Comparison of ENCODE assay signal across 22 mouse cellular contexts in genomic region chr1:170665200-170665599, GRCm38 (mm10). TPM values are rescaled to one million over a fixed set of nuclear protein-coding genes. Genes with fewer than 3 reads are reported as not detected.
DNase-seq lines count a peak whose midpoint lies in the region; ATAC-seq and TF ChIP-seq lines count a peak whose summit lies in the region.
"Had no signal": no experiment of that assay in that cellular context is flagged by ENCODE, and none has a peak within 500 bp of the region (broad histone marks: within the 10 kb centered on the region; RNA-seq: fewer than 3 reads in every experiment).

No protein-coding gene starts in this region.

- peaks cover 29% of the 10 kb centered on the region for H3K36me3 ChIP-seq in limb, embryonic 15.5 days
- H3K36me3 ChIP-seq in limb, embryonic 10.5 days, result peaks cover 17% of the 10 kb centered on the region
- H3K36me3 ChIP-seq: liver, embryonic 13.5 days had no signal

- H3K27ac ChIP-seq in gastrocnemius, adult 2 months, result peak overlapping the region; percentile 28
- H3K27ac ChIP-seq in limb, embryonic 15.5 days, result 0 out of 2 replicates have a peak overlapping the region, but pooled peaks have one; percentile 40
- H3K27ac ChIP-seq in limb, embryonic 10.5 days, result no peak overlapping the region
- H3K27ac ChIP-seq: forebrain, embryonic 13.5 days; heart, embryonic 13.5 days; limb, embryonic 12.5 days; liver, embryonic 13.5 days; lung, embryonic 15.5 days; neural tube, embryonic 12.5 days had no signal

- H3K4me3 ChIP-seq in gastrocnemius, adult 2 months, result no peak overlapping the region
- no peak overlapping the region for H3K4me3 ChIP-seq in limb, embryonic 15.5 days
- no peak overlapping the region for H3K4me3 ChIP-seq in limb, embryonic 10.5 days
- H3K4me3 ChIP-seq: forebrain, embryonic 13.5 days; heart, embryonic 13.5 days; limb, embryonic 12.5 days; liver, embryonic 13.5 days; lung, embryonic 15.5 days; neural tube, embryonic 12.5 days had no signal

- no peak for ATAC-seq in limb, embryonic 15.5 days (ENCODE audit: insufficient number of reproducible peaks, low FRiP score, low TSS enrichment, low read depth)
- peak; percentile 40 for ATAC-seq in Patski
- ATAC-seq in inflammation-experienced regulatory T-cells, adult 6 months, result no peak
- ATAC-seq: activated CD4-positive, CD25-positive, alpha-beta regulatory T cell, adult 4 months; forebrain, embryonic 13.5 days had no signal

- no peak overlapping the region for H3K4me2 ChIP-seq in limb, embryonic 15.5 days
- H3K4me2 ChIP-seq: forebrain, embryonic 13.5 days; heart, embryonic 13.5 days; limb, embryonic 12.5 days; liver, embryonic 13.5 days; lung, embryonic 15.5 days; neural tube, embryonic 12.5 days had no signal

- H3K9me3 ChIP-seq in limb, embryonic 15.5 days, result no peaks in the 10 kb centered on the region
- H3K9me3 ChIP-seq in limb, embryonic 10.5 days (replicated peaks), result no peaks in the 10 kb centered on the region
- H3K9me3 ChIP-seq: forebrain, embryonic 13.5 days; heart, embryonic 13.5 days; limb, embryonic 12.5 days; liver, embryonic 13.5 days; lung, embryonic 15.5 days; neural tube, embryonic 12.5 days had no signal

- in situ Hi-C loops in Patski (cut with MboI; ENCODE audit: low pct_unique_long_range_greater_than_20kb), result no loop called here

- H3K4me1 ChIP-seq in limb, embryonic 15.5 days, result no peaks in the 10 kb centered on the region
- H3K4me1 ChIP-seq in limb, embryonic 10.5 days, result no peaks in the 10 kb centered on the region
- H3K4me1 ChIP-seq: forebrain, embryonic 13.5 days; heart, embryonic 13.5 days; limb, embryonic 12.5 days; liver, embryonic 13.5 days; lung, embryonic 15.5 days; neural tube, embryonic 12.5 days had no signal

- no peak overlapping the region for H3K9ac ChIP-seq in limb, embryonic 15.5 days
- H3K9ac ChIP-seq: forebrain, embryonic 13.5 days; heart, embryonic 13.5 days; limb, embryonic 12.5 days; liver, embryonic 13.5 days; lung, embryonic 15.5 days; neural tube, embryonic 12.5 days had no signal

- no peak for DNase-seq in gastrocnemius, adult 2 months
- DNase-seq in gastrocnemius, adult 8-10 months (ENCODE audit: low spot score in 2 of 2), result no peak
- no peak for DNase-seq in limb, embryonic 10.5 days (ENCODE audit: low spot score)
- DNase-seq in Patski (ENCODE audit: low read depth, low spot score), result no peak
- peak; percentile 55 for DNase-seq in fat pad, adult 2 months (ENCODE audit: extremely low read depth, low read depth, low spot score)
- no peak for DNase-seq in adrenal gland, postnatal 4 days (ENCODE audit: low spot score in 2 of 2)
- DNase-seq: adrenal gland, postnatal 14 days; cerebellum, adult 8-10 months; kidney, adult 2 months; kidney, postnatal 14 days; layer of hippocampus, adult 9-11 months; liver, embryonic 13.5 days; lung, postnatal 4 days; right cerebral cortex, adult 18-20 months had no signal

- TF ChIP-seq CTCF in gastrocnemius, adult 2 months (IDR thresholded peaks at IDR 0.05), result no peak
- TF ChIP-seq CTCF in Patski (IDR thresholded peaks at IDR 0.05), result no peak

- no peaks in the 10 kb centered on the region for H3K27me3 ChIP-seq in limb, embryonic 15.5 days
- H3K27me3 ChIP-seq in limb, embryonic 10.5 days (ENCODE audit: low read depth, poor library complexity, severe bottlenecking), result no peaks in the 10 kb centered on the region
- no peaks in the 10 kb centered on the region for H3K27me3 ChIP-seq in Patski
- H3K27me3 ChIP-seq: forebrain, embryonic 13.5 days; heart, embryonic 13.5 days; limb, embryonic 12.5 days; liver, embryonic 13.5 days; lung, embryonic 15.5 days; neural tube, embryonic 12.5 days had no signal

- CTCF ChIA-PET in Patski (lab: Charles Lee), result no interaction called here

- intact Hi-C loops in gastrocnemius, adult 2 months (cut with DNase I), result no loop called here

- WGBS in limb, embryonic 15.5 days, result 72% methylated on average over 7 of the region's 7 CpGs
- 88% methylated on average over 7 of the region's 7 CpGs for WGBS in limb, embryonic 10.5 days

- POLR2A ChIA-PET in Patski (lab: Charles Lee), result interaction anchor here (1.0 kb wide), 1 partner anchor 30 kb away, joined by 4 read pairs; no protein-coding TSS in a partner anchor

RNA-seq across cellular contexts. Expression of gene Olfml2b, which starts 20.9 kb away (rescaled TPM):
- total RNA-seq in gastrocnemius, adult 2 months (2021), result 1 to 10 TPM; 2.9 to 6.6 TPM
- total RNA-seq in gastrocnemius, adult 8-10 months (2022), result 1 to 10 TPM; 1.5 to 3.4 (median 2.0) TPM
- polyA plus RNA-seq in limb, embryonic 15.5 days (2015; fragmentation: Nextera tagmentation; extraction: Ambion mirVana), result 52.5 and 69.4 TPM in 2 replicates
- polyA plus RNA-seq in limb, embryonic 10.5 days (2016; fragmentation: Nextera tagmentation; extraction: Ambion mirVana), result 5.3 and 8.1 TPM in 2 replicates
- 2.5 TPM for polyA plus RNA-seq in Patski (2021)
- polyA plus RNA-seq in inflammation-experienced regulatory T-cells, adult 6 months (2017; shearing (Covaris generic)), result not detected
- total RNA-seq in adrenal gland, postnatal 4 days (2021), result 10 to 100 TPM; 22.9 to 28.6 TPM
- polyA plus RNA-seq: activated CD4-positive, CD25-positive, alpha-beta regulatory T cell, adult 4 months had no signal
